Mouse (Mus musculus) cerebellum, adult 2 months (tissue): ENCODE measurements at regions not wholly inside any gene's neighbourhood (a gene's known extent, or its start where the extent isn't known, plus 50 kb on each side); places are given as distances from the start of the nearest gene placed in this dataset.

ENCODE experiments used
- DNase-seq, 2 experiments: peaks; one replicate each; pipeline ENCODE4 v3.0.0; 2021
- H3K27ac ChIP-seq: fragments of 200-500 bp; 2 replicates; pipeline ENCODE4 v1.5.1; 2012; ENCODE audit warnings: low read length, control low read depth, inconsistent platforms; ENCODE audit not compliant: insufficient read depth
- H3K27me3 ChIP-seq: fragments of 200-500 bp; 2 replicates; pipeline ENCODE4 v1.6.1; 2012; ENCODE audit warnings: inconsistent platforms, mild to moderate bottlenecking, low read length, moderate library complexity; ENCODE audit not compliant: control insufficient read depth, insufficient read depth
- H3K4me1 ChIP-seq: fragments of 200-500 bp; 2 replicates; pipeline ENCODE4 v1.6.1; 2011; ENCODE audit warnings: low read length; ENCODE audit not compliant: control insufficient read depth, insufficient read depth
- H3K4me3 ChIP-seq: fragments of 200-500 bp; replicated peaks from 2 replicates; pipeline ENCODE3; 2011; ENCODE audit warnings: mild to moderate bottlenecking, low read depth, low read length, control low read depth; ENCODE audit not compliant: insufficient read depth
- CTCF ChIP-seq: fragments of 200-500 bp; IDR thresholded peaks from 2 replicates; pipeline ENCODE4 v1.5.1; 2011; ENCODE audit warnings: low read depth, mild to moderate bottlenecking, control low read depth, low read length, moderate library complexity, borderline replicate concordance; ENCODE audit not compliant: insufficient read depth
- POLR2A ChIP-seq: fragments of 200-500 bp; IDR thresholded peaks from 2 replicates; pipeline ENCODE4 v1.6.1; 2011; ENCODE audit warnings: low read length, control low read depth, borderline replicate concordance; ENCODE audit not compliant: insufficient read depth
- WGBS: fragments of 180-500 bp; shearing (Covaris S2); methylation state at CpG from one replicate; pipeline ENCODE4 v1.1.7; 2018; 5-methylcytosine and 5-hydroxymethylcytosine counted together

DNA sequence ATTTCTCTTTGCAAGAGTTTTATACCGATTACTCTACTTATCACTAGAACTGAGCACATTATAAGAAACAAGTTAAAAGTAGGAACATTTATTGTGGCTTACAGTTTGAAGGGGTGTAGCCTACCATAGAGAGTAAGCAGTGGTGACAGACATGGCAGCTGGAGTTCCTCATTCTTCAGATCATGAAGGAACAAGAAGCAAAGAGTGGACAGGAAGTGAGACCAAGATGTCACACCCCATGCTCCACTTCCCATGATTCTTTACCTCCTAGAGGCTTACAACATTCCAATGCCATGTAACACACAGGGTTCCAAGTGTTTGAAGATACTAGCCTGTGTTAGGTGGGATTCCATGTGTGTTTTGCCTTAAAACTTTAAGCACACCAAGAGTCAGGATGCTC is 146.9 kb upstream of the Gm11114 start:
- Histone ChIP-seq H3K27ac (no peak overlapping the region), H3K27me3 (no peaks in the 10 kb centered on the region), H3K4me1 (no peaks in the 10 kb centered on the region), H3K4me3 (no peak overlapping the region)
- TF ChIP-seq CTCF (no peak), POLR2A (no peak)
- DNase-seq = no peak
- WGBS = 93% methylated on average over 1 of the region's 1 CpGs

GRCm38 (mm10) chr9:85167243-85167642 is 145.3 kb upstream of the Gm11114 start:
- no peaks in the 10 kb centered on the region for H3K4me1 ChIP-seq
- H3K27ac ChIP-seq = no peak overlapping the region
- DNase-seq = no peak
- H3K4me3 ChIP-seq = no peak overlapping the region
- TF ChIP-seq POLR2A (no peak), CTCF (no peak)
- H3K27me3 ChIP-seq = no peaks in the 10 kb centered on the region

- DNase-seq = no peak
- 19% methylated on average over 3 of the region's 3 CpGs for WGBS
- TF ChIP-seq POLR2A (no peak), CTCF (no peak)
- H3K27me3 ChIP-seq = no peaks in the 10 kb centered on the region
- H3K4me3 ChIP-seq = no peak overlapping the region
- no peaks in the 10 kb centered on the region for H3K4me1 ChIP-seq
- H3K27ac ChIP-seq = no peak overlapping the region
These were observed 138.1 kb upstream of the Gm11114 start for GRCm38 (mm10) chr9:85174431-85174830.

- no peak for TF ChIP-seq CTCF
- TF ChIP-seq POLR2A = no peak
These were observed 111.4 kb upstream of the Gm11114 start for GRCm38 (mm10) chr9:85201202-85201601.

GRCm38 (mm10) chr9:85224870-85225269 is 87.7 kb upstream of the Gm11114 start:
- WGBS = 56% methylated on average over 3 of the region's 3 CpGs
- no peak overlapping the region for H3K27ac ChIP-seq
- H3K27me3 ChIP-seq = no peaks in the 10 kb centered on the region
- no peaks in the 10 kb centered on the region for H3K4me1 ChIP-seq
- H3K4me3 ChIP-seq = no peak overlapping the region
- TF ChIP-seq CTCF = no peak
- TF ChIP-seq POLR2A = no peak
- no peak for DNase-seq

More at GRCm38 (mm10) chr9:85201202-85201601, 111.4 kb upstream of the Gm11114 start:
- DNase-seq = no peak
- Histone ChIP-seq H3K27ac (no peak overlapping the region), H3K4me1 (no peaks in the 10 kb centered on the region), H3K4me3 (no peak overlapping the region), H3K27me3 (no peaks in the 10 kb centered on the region)
- 87% methylated on average over 3 of the region's 3 CpGs for WGBS
